Mouse (Mus musculus): Measurements from ENCODE around the gene Obp2b.
"Not testable (repeated sequence)": the region's sequence is repeated elsewhere in the genome, so short reads cannot be mapped to it uniquely, and the experiment has no call there.

- not testable (repeated sequence) for TF ChIP-seq CTCF, EP300 (IDR thresholded peaks at IDR 0.05; ENCODE audit: low read depth)
Measured at GRCm38 (mm10) chr2:25736709-25737108, at the start of gene Obp2b.
